ENCODE assay signal across 11 mouse cellular contexts in the genomic region with DNA sequence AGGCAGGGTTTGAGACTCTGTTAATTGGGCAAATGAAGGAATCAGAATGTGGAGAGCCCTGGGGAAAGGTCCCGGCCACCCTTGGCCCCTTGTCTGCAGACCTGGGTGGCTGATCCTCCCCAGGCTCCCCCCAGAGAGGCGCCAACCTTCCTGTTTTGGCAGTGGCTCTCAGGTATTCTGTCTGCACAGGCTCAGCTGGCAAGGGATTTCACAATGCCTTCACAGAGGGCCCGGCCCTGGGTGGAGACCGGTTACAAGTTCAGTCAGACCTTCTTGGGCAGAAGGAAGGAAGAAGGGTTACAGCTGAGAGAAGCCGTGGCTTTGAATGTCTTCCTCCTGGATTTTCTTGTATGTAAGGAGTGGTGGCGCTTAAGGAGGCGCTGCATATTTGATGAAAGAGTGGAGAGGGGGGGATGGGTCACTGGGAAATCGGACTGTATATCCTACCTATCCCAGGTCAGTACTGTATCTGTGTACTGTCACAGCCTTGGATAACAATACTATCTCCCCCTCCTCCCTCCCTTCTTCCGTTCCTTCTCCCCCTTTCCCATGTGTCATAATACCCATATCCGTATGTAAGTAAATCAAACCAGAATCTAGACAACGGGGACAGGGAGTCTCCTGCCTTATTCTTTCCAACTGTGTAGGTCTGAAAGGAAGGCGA. TPM values are rescaled to one million over a fixed set of nuclear protein-coding genes. Genes with fewer than 3 reads are reported as not detected.
A peak's percentile ranks its signal among the peaks of the same experiment; 100 is the strongest.
DNase-seq lines count a peak whose midpoint lies in the region; ATAC-seq and TF ChIP-seq lines count a peak whose summit lies in the region.
"Had no signal": no experiment of that assay in that cellular context is flagged by ENCODE, and none has a peak within 500 bp of the region (broad histone marks: within the 10 kb centered on the region; RNA-seq: fewer than 3 reads in every experiment).

No protein-coding gene starts in this region.

- H3K27ac ChIP-seq in brown adipose tissue, adult 24 weeks (replicated peaks; ENCODE audit: low read depth, low read length): peak overlapping the region; percentile 74
- H3K27ac ChIP-seq in embryonic facial prominence, embryonic 14.5 days (replicated peaks; ENCODE audit: low read depth, low read length): peak overlapping the region; percentile 19; the same call in 1 of the 2 replicates
- peak overlapping the region; percentile 84 for H3K27ac ChIP-seq in lung, embryonic 14.5 days (ENCODE audit: low read depth)
- H3K27ac ChIP-seq: left cerebral cortex, adult 2 months; neural tube, embryonic 12.5 days had no signal

- H3K9ac ChIP-seq in embryonic facial prominence, embryonic 14.5 days (ENCODE audit: low read depth, low read length): no peak overlapping the region
- no peak overlapping the region for H3K9ac ChIP-seq in lung, embryonic 14.5 days
- H3K9ac ChIP-seq: neural tube, embryonic 12.5 days had no signal

- peaks cover 20% of the 10 kb centered on the region for H3K4me1 ChIP-seq in brown adipose tissue, adult 24 weeks (ENCODE audit: control insufficient read depth, insufficient read depth, insufficient read length, low read length)
- peaks cover 8% of the 10 kb centered on the region; the same call in 1 of the 2 replicates for H3K4me1 ChIP-seq in embryonic facial prominence, embryonic 14.5 days (ENCODE audit: control insufficient read depth, insufficient read depth, low read length)
- H3K4me1 ChIP-seq in lung, embryonic 14.5 days (ENCODE audit: insufficient read depth): peaks cover 6% of the 10 kb centered on the region; the same call in 1 of the 2 replicates

- peak; percentile 30 for ATAC-seq in embryonic facial prominence, embryonic 14.5 days (ENCODE audit: low read depth)
- ATAC-seq in lung, embryonic 14.5 days (ENCODE audit: insufficient read depth): 0 out of 2 replicates have a peak, but pooled peaks have one; percentile 8

- no peaks in the 10 kb centered on the region for H3K27me3 ChIP-seq in embryonic facial prominence, embryonic 14.5 days (replicated peaks; ENCODE audit: control insufficient read depth, insufficient read depth, low read length)
- no peaks in the 10 kb centered on the region for H3K27me3 ChIP-seq in lung, embryonic 14.5 days (ENCODE audit: insufficient read depth, low read length)
- H3K27me3 ChIP-seq: neural tube, embryonic 12.5 days had no signal

- no peak for TF ChIP-seq CTCF in lung, embryonic 14.5 days (IDR thresholded peaks at IDR 0.05; ENCODE audit: low read depth)

- DNase-seq in embryonic facial prominence, embryonic 14.5 days (ENCODE audit: low spot score): no peak
- peak; percentile 52 for DNase-seq in heart, postnatal 4 days
- no peak for DNase-seq in lung, embryonic 14.5 days
- DNase-seq in thymus, postnatal 14 days: no peak
- no peak for DNase-seq in gastrocnemius, adult 18-20 months (ENCODE audit: low spot score)
- no peak for DNase-seq in yolk sac, embryonic 10.5 days (ENCODE audit: low spot score)
- DNase-seq in left cerebral cortex, postnatal 25 days (ENCODE audit: low spot score in 2 of 2): no peak
- DNase-seq: cerebellum, adult 11 months had no signal

- H3K36me3 ChIP-seq in embryonic facial prominence, embryonic 14.5 days (ENCODE audit: control insufficient read depth, insufficient read depth, low read length): no peaks in the 10 kb centered on the region
- H3K36me3 ChIP-seq in lung, embryonic 14.5 days (ENCODE audit: insufficient read depth): no peaks in the 10 kb centered on the region
- H3K36me3 ChIP-seq: neural tube, embryonic 12.5 days had no signal

- intact Hi-C loops in left cerebral cortex, postnatal 25 days (cut with DNase I): loop anchor here (5.0 kb wide), 1 partner anchor 179 kb away; no protein-coding TSS in a partner anchor

- H3K4me3 ChIP-seq in brown adipose tissue, adult 24 weeks (ENCODE audit: insufficient read depth, low read depth, low read length): no peak overlapping the region
- no peak overlapping the region for H3K4me3 ChIP-seq in embryonic facial prominence, embryonic 14.5 days (ENCODE audit: low read depth, low read length)
- no peak overlapping the region for H3K4me3 ChIP-seq in lung, embryonic 14.5 days (ENCODE audit: low read depth, low read length)
- H3K4me3 ChIP-seq: left cerebral cortex, adult 2 months; neural tube, embryonic 12.5 days had no signal

- H3K9me3 ChIP-seq in embryonic facial prominence, embryonic 14.5 days (ENCODE audit: control insufficient read depth, low read length): no peaks in the 10 kb centered on the region
- no peaks in the 10 kb centered on the region for H3K9me3 ChIP-seq in lung, embryonic 14.5 days (ENCODE audit: low read depth, low read length)
- H3K9me3 ChIP-seq: neural tube, embryonic 12.5 days had no signal

- H3K4me2 ChIP-seq in embryonic facial prominence, embryonic 14.5 days (ENCODE audit: low read depth, low read length): no peak overlapping the region
- no peak overlapping the region for H3K4me2 ChIP-seq in lung, embryonic 14.5 days
- H3K4me2 ChIP-seq: neural tube, embryonic 12.5 days had no signal

- 59% methylated on average over 12 of the region's 12 CpGs for WGBS in embryonic facial prominence, embryonic 14.5 days
- 55% methylated on average over 12 of the region's 12 CpGs for WGBS in lung, embryonic 14.5 days

RNA-seq across cellular contexts. Expression of a gene that starts 45.9 kb away (rescaled TPM):
- polyA plus RNA-seq in brown adipose tissue, adult 24 weeks (2012; ENCODE audit: insufficient read depth, insufficient read length, missing spikeins): not detected in 2 replicates
- 0.68 and 1.0 TPM in 2 replicates for polyA plus RNA-seq in embryonic facial prominence, embryonic 14.5 days (2014; fragmentation: Nextera tagmentation; extraction: Ambion mirVana)
- 1 to 10 TPM in 1 of 2 experiments, under 1 TPM in 1; 0.92 to 1.3 TPM for total RNA-seq in heart, postnatal 4 days (2021)
- polyA plus RNA-seq in lung, embryonic 14.5 days (2014; fragmentation: Nextera tagmentation; extraction: Ambion mirVana): 0.96 and 1.1 TPM in 2 replicates
- under 1 TPM; 0.09 to 0.17 TPM for total RNA-seq in gastrocnemius, adult 18-20 months (2021)
- total RNA-seq in left cerebral cortex, postnatal 25 days (2021): under 1 TPM; 0.48 to 0.87 TPM

Comparison
In these comparisons a context has a peak if more than half of its experiments do, and no peak if none do; other contexts are left out.
1. H3K27ac ChIP-seq: peak in every context shown above with its lines; median percentile 84 in lung, embryonic 14.5 days; 74 in brown adipose tissue, adult 24 weeks; 19 in embryonic facial prominence, embryonic 14.5 days.